Mouse (Mus musculus) large intestine, adult 2 months (tissue): ENCODE data around the gene Ddx5. TPM values are rescaled to one million over a fixed set of nuclear protein-coding genes. Genes with fewer than 3 reads are reported as not detected.
"Not testable (repeated sequence)": the region's sequence is repeated elsewhere in the genome, so short reads cannot be mapped to it uniquely, and the experiment has no call there.

Experiments used
- DNase-seq: peaks from one replicate; pipeline ENCODE4 v3.0.0-alpha.2; 2012; ENCODE audit warnings: low read depth, low spot score
- WGBS: fragments of 180-500 bp; shearing (Covaris S2); methylation state at CpG from one replicate; pipeline ENCODE4 v1.1.7; 2018; 5-methylcytosine and 5-hydroxymethylcytosine counted together
- polyA plus RNA-seq: library from polyadenylated mRNA; depleted of rRNA; stranded (reverse); fragments of >200 nt; gene quantifications from 2 replicates; pipeline ENCODE4 v1.2.3, GENCODE M21; 2012

Gene Ddx5
- polyA plus RNA-seq, 1 experiment = 146 TPM

DNA sequence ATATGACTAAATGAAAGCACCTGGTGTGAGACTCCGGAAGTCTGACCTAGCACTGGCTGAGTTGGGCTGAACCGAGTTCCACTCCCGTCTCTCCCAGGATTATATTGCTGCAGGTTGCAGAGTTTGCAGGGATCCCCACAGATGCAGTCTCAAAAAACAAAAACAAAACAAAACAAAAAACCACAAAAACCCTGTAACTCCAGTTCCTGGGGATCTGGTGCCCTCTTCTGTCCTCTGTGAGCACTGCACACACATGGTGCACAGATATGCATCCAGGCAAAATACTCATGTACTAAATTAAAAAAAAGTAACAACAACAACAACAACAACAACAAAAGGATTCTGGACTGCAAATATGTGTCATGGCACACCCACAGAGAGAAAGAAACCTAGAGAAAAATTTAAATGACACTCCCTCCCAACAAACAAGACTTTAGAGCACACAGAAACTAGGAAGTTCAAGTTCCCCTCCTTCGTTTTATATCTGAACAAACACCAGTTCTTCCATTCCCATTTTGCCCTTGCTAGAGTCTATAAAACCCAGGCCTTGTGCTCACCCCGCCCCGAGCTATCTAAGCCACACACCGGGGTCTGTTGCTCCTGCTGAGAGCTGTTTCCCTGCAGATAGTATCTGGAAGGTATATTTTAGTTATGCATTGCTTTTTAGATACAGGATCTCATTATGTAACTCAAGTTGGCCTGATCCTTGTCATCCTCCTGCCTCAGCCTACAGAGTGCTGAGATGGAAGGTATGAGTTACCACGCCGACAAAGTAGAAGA, 18.6 kb downstream of the Ddx5 start:
- WGBS = 71% methylated on average over 9 of the region's 9 CpGs

DNA sequence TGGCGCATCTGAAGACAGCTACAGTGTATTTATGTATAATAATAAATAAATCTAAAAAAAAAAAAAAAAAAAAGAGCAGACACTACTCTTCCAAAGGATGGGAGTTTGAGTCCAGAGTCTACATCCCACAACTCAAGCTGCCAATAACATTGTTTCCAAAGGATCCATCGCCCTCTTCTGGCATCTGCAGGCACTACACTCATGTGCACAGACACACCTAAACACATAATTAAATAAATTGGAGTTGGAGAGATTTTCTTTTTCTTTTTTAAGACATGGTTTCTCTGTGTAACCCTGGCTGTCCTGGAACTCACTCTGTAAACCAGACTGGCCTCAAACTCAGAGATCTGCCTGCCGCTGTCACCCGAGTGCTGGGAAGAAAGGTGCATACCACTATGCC, 21.5 kb downstream of the Ddx5 start:
- 97% methylated on average over 4 of the region's 4 CpGs for WGBS
- DNase-seq = no peak

More for the DNA sequence above, 18.6 kb downstream of the Ddx5 start:
- no peak for DNase-seq

DNA sequence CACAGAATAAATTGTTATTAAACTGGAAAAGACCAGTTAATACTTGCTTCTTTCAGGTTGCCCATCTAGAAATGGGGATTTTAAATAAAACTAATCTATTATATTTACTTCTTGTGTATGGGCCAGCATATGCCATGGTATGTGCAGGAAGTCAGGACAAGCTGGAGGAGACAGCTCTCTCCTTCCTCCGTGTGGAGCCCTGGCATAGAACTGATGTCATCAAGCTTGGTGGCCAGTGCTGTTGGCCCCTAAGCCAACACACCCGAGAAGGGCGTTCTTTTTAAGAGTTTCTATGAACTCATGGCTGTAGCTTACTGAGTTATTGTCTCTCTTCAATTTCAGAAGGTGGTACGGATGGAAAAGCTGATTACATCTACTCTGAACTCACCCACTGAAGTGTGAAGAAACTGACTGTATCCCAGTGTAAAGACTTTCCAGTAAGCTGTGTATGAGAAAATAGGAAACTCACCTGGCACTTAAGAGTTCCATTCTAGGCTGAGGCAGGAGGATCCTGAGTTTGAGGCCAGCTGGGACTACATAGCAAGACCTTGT, 22.3 kb downstream of the Ddx5 start:
- DNase-seq = no peak
- 91% methylated on average over 4 of the region's 4 CpGs for WGBS

DNA sequence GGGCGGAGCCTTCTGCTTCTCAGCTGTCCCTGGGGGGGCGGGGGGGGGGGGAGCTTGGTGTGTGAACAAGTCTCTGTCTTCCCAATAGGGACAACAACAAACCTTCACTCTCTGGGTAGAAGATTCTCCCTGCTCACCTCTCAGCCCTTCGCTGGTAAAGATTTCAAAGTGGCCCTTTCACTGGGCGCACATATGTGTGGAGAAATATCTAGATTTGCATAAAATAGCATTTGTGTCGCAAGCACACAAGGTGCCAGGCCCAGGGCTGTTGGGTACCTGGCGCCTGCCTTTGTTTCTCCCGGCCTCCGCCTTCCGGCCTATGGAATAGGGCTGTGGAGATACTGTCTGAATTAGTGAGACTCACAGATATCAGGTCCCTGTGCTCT, 26.2 kb downstream of the Ddx5 start:
- no peak for DNase-seq
- WGBS = 78% methylated on average over 9 of the region's 9 CpGs

DNA sequence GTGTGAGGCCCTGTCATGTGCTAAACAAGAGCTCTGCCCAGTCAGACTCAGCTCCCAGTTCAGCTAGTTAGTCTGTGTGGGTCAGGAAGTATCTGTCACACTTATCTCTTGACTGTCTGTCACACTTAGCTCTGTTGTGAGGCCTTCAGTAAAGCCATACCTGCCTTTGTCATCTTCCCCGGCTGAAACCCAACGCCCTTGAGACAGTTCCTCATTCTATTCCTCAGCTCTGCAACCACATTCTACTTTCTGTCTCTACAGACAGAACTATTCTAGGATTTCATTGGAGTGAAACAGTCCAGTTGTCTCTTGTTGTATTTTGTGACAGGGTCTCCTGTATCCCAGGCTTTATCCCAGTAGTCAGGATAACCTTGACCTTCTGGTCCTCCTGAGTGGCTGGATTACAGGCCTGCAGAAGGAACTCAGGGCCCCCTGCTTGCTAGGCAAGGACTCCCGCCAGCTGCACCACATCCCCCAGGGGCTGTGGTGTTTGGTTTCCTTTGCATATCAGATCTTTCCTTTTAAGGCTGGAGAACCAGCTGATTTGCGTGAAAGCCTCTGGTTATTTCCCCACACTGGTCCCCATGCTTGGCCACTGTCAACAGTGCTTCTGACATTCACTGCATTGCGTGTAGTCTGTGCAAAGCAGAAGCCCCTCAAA, 26.7 kb downstream of the Ddx5 start:
- WGBS = 58% methylated on average over 5 of the region's 5 CpGs
- DNase-seq = no peak

- 88% methylated on average over 5 of the region's 5 CpGs for WGBS
- no peak for DNase-seq
Measured at GRCm38 (mm10) chr11:106760511-106760910, 28.5 kb downstream of the Ddx5 start.

DNA sequence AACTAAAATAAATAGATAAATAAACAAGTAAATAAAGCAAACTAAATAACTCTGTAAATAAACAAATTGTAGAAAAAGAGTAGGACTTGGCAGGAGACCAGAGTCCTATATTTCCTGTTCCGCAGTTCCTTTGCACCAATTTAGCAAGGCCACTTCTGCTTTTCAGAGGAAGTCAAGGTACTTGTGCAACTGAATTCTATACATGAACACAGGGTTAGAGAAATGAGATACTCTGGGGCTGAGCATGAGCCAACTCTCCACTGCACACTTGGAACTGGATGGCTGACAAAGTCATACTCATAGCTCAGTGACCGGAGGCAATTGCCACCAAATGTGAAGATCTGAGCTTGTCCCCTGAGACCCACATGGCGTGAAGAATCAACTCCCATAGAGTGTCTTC, 30.0 kb downstream of the Ddx5 start:
- WGBS = 91% methylated on average over 3 of the region's 3 CpGs
- no peak for DNase-seq

DNA sequence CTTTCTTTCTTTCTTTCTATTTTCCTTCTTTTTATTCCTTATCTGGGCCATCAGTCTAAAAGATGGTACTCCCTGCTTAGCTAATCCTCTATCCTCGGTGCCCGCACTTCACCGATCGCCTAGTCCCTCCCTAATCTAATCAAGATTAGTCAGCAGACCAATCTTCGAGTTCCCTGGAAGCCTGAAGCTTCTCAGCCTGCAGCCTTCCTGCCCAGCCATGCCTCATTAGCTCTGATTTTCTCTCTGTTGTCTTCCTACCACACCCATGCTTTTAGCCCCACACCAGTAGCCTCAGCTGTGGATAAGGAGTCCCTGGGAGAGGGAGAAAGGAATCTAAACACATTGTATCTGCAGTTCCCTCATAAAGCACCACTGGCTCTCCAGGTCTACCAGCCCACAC, 33.4 kb downstream of the Ddx5 start:
- WGBS = 73% methylated on average over 5 of the region's 5 CpGs
- DNase-seq = no peak

GRCm38 (mm10) chr11:106753314-106753713, 35.7 kb downstream of the Ddx5 start:
- WGBS = 43% methylated on average over 6 of the region's 6 CpGs
- no peak for DNase-seq

GRCm38 (mm10) chr11:106752103-106752502, 36.9 kb downstream of the Ddx5 start:
- 54% methylated on average over 7 of the region's 7 CpGs for WGBS
- DNase-seq = no peak

DNA sequence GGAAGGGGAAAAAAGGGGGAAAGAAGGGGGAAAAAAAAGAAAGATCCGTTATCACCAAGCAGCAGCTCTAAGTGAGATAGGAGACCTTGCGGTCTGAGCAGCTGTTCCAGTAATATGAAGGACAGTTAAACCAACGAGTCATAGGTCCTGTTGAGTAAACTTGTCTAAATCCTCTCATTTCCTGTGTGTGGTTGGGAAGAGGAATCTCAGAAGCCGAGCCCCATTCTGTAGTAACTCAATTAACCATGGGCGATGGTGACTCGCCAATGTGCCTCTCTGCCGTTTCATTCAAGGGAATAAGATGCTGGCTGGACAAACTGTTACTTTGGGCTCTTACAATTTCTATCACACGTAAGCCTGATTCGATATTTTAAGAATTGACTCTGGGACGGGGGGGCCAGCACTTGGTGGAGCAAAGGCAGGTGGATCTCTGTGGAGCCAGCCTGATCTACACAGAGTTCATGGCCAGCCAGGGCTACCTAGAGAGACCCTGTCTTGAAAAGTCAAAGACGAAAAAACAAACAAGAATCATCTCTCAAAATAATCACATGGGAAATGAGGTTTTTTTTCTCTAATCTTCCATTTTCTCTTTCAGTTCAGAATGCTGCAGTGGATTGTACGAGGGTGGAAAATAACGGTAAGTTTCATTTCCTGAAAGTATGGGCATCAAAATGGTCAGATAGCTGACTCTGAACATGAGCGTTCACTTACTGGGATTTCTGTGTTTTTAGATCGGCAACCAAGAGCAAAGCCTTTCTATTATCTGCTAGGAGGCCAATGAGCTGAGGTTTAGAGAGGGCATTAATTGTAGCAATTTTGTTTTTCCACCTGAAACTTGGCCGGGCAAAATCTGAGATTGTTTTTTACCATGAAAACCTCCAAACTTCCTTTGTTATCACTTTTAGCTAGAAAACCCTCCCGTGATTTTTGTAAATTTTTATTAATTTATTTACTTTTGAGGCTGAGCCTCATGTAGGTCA, 37.7 kb downstream of the Ddx5 start, which contains the start of gene Milr1:
TSS of gene Milr1 (plus strand) at position 188 of the 980 bp plus-strand sequence.
- 69% methylated on average over 17 of the region's 17 CpGs for WGBS
- DNase-seq = no peak

- WGBS = 70% methylated on average over 13 of the region's 13 CpGs
- DNase-seq = no peak
Measured at GRCm38 (mm10) chr11:106750121-106750751, 38.7 kb downstream of the Ddx5 start, which contains the start of gene Pecam1. Gene Pecam1 (minus strand): TSS chr11:106750628.

DNA sequence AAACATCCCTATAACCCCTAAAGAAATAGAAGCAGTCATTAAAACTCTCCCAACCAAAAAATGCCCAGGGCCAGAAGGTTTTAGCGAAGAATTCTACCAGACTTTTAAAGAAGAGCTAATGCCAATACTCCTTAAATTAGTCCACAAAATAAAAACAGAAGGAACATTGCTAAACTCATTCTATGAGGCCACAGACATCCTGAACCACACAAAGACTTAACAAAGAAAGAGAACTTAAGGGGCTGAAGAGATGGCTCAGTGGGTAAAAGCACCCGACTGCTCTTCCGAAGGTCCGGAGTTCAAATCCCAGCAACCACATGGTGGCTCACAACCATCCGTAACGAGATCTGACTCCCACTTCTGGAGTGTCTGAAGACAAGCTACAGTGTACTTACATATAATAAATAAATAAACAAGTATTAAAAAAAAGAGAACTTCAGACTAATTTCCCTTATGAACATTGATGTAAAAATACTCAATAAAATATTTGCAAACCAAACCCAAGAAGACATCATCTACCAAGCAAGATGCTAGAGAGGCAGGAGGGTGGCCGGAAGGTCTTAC, 39.3 kb downstream of the Ddx5 start:
- WGBS = 89% methylated on average over 7 of the region's 7 CpGs

GRCm38 (mm10) chr11:106744949-106745348, 44.0 kb downstream of the Ddx5 start:
- DNase-seq = no peak
- 90% methylated on average over 5 of the region's 5 CpGs for WGBS

More for the DNA sequence above, 39.3 kb downstream of the Ddx5 start:
- DNase-seq = not testable (repeated sequence)

GRCm38 (mm10) chr11:106742388-106742841, 46.6 kb downstream of the Ddx5 start:
- DNase-seq = no peak
- WGBS = 54% methylated on average over 6 of the region's 6 CpGs

DNA sequence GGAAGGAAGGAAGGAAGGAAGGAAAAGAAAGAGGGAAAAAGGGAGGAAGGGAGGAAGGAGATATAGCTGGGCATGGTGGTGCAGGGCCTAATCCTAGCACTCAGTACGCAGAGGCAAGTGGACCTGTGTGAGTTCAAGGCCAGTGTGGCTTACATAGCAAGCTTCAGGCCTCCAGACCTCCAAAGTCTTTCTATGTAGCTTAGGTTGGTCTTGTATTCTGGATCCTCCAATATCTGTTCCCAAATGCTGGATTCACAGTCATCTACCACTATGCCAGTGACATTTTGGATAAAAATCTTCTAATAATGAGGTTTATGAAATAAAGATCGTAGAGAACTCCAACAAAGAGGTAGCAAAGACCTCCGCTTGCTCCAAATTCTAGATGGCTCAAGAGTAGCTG, 47.2 kb downstream of the Ddx5 start:
- WGBS = 92% methylated on average over 3 of the region's 3 CpGs
- DNase-seq = no peak

DNA sequence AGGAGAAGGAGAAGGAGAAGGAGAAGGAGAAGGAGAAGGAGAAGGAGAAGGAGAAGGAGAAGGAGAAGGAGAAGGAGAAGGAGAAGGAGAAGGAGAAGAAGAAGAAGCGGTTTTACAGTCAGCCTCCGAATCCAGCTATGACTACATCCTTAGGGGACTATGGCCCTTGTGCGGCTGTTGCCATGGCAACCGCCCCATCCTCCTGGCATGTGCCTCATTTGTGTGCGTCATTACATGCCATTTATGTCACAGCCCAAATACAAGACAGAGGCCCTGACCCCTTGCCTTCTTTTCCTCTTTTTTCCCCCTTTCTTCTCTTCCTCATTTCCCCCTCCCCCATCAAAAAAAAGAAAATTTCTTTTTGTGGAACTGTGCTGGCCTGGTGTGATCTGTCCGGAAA, 47.8 kb downstream of the Ddx5 start:
- 71% methylated on average over 6 of the region's 6 CpGs for WGBS
- DNase-seq = no peak

GRCm38 (mm10) chr11:106740724-106741123, 48.3 kb downstream of the Ddx5 start:
- DNase-seq = not testable (repeated sequence)
- 90% methylated on average over 5 of the region's 8 CpGs for WGBS

- DNase-seq = no peak
- 95% methylated on average over 2 of the region's 2 CpGs for WGBS
Measured at GRCm38 (mm10) chr11:106739116-106739515, 49.9 kb downstream of the Ddx5 start.
